Mouse (Mus musculus) ovary, postnatal 10 days (tissue): Measurements from ENCODE around the gene Atic.

Experiments used
- DNase-seq: peaks from one replicate; pipeline ENCODE4 v3.0.0; 2022; ENCODE audit warnings: low spot score

The Atic gene

DNA sequence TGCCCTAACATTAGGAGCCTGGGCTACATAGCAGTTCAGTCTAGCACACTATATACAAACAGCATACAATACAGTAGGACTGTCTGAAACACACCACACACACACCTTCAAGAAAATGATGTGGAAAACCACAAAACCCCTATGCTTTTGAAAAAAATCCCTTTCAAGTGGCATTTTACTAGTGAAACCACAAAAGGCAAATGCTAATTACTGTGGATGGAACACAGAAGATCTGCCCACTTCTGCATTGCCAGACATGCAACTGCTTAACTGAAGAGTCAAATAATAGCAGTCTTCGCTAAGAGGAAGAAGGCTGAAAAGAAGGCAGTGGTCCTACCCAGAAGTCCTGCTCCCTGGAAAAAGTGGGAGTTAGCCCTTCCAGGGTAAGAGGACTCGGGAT lies 37.3 kb downstream of the Atic start:
- DNase-seq, result no peak

DNA sequence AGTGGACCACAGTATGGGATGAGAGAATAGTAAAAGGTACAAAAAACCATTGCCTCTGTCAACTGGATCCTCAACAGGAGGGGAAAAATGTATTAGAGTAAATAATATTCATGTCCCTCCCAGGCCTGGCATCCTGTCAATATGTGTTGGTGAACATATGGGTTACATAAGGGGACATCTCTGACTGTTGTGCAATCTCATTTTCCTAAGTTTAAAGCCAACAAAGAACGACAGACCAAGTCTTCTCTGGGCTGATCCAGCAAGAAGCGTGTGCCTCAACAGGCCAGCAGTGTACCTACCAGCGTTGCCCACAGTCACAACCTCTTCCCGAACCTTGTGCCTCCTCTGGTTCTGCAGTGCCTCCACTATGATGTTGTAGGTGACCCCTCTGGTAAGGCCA lies 38.4 kb downstream of the Atic start:
- no peak for DNase-seq

DNA sequence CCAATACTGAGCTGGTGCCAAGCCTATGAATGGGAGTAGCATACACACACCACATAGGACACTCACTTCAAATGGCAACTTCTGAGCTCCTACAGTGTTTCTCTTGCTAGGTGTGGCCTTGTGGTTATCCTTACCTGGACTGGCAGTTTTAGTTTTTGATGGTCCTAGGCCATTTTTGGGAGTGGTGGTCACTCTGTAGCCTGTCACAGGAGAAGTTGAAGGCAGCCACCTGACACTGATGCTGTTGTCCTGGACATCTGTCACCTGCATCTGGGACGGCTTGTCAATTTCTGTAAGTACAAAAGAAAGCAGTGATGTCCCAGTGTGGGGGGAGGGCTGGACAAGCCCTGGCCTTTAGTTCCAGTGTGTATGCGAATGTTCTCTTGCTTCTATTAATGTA lies 48.8 kb downstream of the Atic start:
- no peak for DNase-seq

DNA sequence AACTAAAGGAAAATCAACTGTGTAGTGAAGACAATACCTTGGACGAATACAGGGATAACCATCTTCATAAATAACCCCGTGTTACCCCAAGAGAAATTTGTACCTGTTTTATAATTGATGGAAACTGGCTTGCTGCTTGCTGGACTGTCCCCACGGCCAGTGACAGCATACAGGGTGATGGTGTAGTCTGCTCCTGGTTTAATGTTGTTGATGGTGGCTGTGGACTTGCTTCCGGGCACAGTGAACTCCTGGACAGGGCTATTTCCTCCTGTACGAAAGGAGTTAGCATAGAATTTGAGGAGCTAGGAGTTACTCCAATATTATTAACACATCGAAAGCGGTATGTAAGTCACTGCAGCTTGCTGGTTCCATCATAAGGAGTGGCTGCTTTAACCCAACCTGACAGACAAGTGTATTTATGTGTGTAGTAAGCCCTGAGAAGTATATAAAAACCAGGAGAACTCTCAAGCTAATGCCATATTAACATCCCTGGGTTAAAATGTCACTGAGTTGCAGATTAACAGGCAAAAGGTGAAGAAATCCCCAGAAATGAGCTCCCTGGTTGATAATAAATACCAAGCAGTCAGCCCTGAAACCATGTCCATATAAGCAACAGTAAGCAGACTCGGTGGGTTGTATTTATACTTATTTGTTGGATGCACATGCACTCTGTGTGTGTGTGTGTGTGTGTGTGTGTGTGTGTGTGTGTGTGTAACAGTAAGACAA lies 49.8 kb downstream of the Atic start:
- no peak for DNase-seq

GRCm38 (mm10) chr1:71609057-71609775 lies 52.3 kb downstream of the Atic start:
- no peak for DNase-seq

DNA sequence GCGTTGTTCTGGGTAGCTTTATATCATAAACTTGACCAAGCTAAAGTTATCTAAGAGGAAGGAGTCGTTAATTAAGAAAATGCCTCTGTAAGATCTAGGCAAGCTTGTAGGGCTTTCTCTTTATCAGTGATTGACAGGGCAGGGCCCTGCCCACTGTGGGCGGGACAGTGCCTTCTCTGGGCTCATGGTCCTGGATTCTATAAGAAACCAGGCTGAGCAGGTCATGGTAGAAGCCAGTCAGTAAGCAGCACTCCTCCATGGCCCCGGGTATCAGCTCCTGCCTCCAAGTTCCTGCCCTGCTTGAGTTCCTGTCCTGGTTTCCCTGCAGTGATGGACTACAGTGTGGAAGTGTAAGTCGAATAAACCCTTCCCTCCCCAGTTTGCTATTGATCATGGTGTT lies 53.0 kb downstream of the Atic start:
- DNase-seq, result no peak

DNA sequence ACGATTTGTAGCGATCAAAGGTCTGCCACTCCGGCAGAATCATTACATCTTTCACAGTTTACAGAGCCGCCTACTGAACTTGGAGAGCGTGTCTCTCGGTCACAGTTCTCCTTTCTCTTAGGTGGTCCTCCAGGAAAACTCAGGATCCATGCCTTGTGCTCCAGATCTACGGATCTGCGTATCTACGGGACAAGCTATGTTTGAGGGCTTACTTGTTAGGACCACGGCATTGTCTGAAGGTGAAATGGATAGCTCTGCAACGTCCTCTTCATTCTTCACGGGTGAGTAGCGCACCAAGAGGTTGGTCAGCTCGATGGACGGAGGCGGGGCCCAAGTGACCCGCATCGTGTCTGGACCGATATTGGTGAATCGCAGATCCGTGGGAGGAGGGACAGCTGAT lies 55.3 kb downstream of the Atic start:
- no peak for DNase-seq

DNA sequence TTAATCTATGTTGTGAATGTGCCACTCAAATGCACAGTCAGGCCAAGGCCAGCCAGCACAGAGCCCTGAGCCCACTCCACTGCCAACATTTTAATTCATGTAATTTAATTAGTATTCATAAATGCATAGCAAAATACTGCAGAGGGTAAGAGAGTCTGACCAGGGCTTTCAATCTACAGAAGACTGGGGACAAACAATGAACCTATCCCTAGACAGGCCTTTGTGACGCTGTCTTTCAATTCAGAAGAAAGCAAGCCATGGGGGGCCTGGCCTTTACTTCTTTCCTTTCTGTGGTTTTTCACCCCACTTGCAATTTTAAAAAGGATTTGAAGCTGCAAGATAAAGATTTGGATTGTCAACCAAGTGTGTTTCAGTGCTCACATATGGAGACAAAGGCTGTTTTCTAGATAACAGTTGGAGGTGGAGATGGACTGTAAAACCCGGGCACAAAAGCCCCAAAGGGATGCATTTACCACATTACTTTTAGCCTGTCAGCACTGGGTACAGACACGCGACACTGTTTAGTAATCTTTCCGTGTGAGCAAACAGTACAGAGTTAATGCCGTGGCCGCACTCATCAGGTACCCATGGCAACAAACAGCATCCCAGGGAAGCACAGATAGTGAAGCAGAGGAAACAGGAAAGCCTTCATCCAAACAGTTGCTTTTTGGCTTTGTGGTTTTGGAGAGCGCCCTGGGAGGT lies 57.7 kb downstream of the Atic start:
- DNase-seq, result no peak

DNA sequence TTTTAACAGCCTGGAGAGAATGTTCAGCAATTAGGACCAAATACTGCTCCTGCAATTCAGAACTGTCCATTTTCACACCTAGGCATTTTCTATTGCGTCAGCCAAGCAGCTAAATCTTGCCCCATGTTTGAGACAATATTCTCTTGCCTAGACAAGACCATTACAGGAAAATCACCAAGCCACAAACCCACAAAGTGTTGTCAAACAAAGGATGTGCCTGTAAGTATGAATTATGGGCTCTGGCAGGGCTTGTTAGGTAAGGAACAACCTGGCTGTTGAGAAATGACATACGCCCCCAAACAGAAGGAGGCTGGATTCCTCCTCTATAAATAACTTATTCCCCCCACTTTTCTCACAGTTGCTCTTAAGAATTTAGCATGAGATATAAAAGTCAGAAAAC lies 64.6 kb downstream of the Atic start:
- DNase-seq, result no peak

DNA sequence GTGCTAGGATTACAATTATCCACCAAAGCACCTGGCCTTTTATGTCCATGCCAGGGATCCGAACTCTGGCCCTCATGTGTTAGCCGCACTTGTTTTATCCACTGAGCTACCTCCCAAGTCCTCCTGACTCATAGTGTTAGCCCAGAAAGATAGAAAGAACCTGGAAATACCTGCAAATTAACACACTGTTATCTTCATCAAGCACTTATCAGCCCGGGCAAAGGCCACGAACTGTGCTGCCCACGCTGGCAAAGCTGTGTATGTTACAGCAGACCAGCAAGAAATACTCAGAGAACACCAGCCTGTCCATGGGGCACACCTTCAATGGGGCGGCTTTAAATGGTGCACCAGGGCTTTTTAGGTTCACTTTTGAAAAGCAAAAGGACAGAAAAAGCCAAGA lies 66.7 kb downstream of the Atic start:
- DNase-seq, result no peak
